Mouse (Mus musculus): Measurements from ENCODE around the gene Mup11.
"Not testable (repeated sequence)": the region's sequence is repeated elsewhere in the genome, so short reads cannot be mapped to it uniquely, and the experiment has no call there.

The Mup11 gene

DNA sequence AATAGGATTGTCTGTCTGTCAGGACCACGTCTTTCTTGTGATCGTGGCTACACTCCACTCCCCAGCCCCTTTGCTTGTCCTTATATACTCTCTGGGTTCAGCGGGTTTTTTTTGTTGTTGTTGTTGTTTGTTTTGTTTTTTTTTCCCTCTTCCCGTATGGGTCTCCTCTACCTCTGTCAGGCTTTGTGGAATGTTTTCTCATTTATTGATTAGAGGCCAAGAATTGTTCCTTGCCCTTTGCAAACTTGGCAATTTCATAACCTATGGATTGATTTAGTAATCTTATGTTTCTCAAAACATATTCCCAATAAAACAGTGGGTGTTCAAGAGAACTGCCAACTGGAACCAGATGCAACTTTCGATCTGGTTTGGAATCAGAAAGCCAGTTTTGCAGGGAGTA, at the start of gene Mup11:
TSS of gene Mup11 (minus strand) at position 101 of the 400 bp plus-strand sequence.
- DNase-seq, result not testable (repeated sequence)

Data from kidney, adult 11 months (tissue).